Mouse (Mus musculus) liver, embryonic 14.5 days (tissue): ENCODE measurements around the gene Gm49320.

ENCODE experiments used
- CTCF ChIP-seq: IDR thresholded peaks from 2 replicates; pipeline ENCODE4 v1.5.1; 2016; ENCODE audit warnings: antibody characterized with exemption, low read depth, control low read depth
- EP300 ChIP-seq: IDR thresholded peaks from 2 replicates; pipeline ENCODE4 v1.6.1; 2016; ENCODE audit warnings: antibody characterized with exemption, low read depth

- TF ChIP-seq CTCF (no peak), EP300 (no peak)
These were observed 31.7 kb upstream of the Gm49320 start for GRCm38 (mm10) chr8:4207016-4207350.
